Mouse (Mus musculus) MEL (cell line): ENCODE data around the gene Man2a1.

Source experiments
- CHD2 ChIP-seq: IDR thresholded peaks from 2 replicates; pipeline ENCODE4 v1.6.1; 2011; ENCODE audit warnings: low read length, improper control_type of control experiment
- CTCF ChIP-seq, 3 experiments: IDR thresholded peaks in 2 of 3; conservative IDR thresholded peaks in 1 of 3; 2 replicates each; pipeline ENCODE4 v1.5.1; 2011 to 2012; ENCODE audit warnings: low read length in 3 of 3, low read depth in 2 of 3, mild to moderate bottlenecking in 2 of 3, improper control_type of control experiment in 1 of 3, inconsistent platforms in 1 of 3, mixed read lengths in 1 of 3, moderate library complexity in 1 of 3; ENCODE audit not compliant: control insufficient read depth in 1 of 3, insufficient read depth in 1 of 3, poor library complexity in 1 of 3, severe bottlenecking in 1 of 3
- EP300 ChIP-seq, 2 experiments: IDR thresholded peaks; 2 replicates each; pipeline ENCODE4 v1.6.1; 2011; ENCODE audit warnings: improper control_type of control experiment in 2 of 2, low read length in 2 of 2, low read depth in 1 of 2, mild to moderate bottlenecking in 1 of 2
- MAFK ChIP-seq: IDR thresholded peaks from 2 replicates; pipeline ENCODE4 v1.6.1; 2011; ENCODE audit warnings: low read depth, mild to moderate bottlenecking, low read length, improper control_type of control experiment, borderline replicate concordance
- MEF2A ChIP-seq: IDR thresholded peaks from 2 replicates; pipeline ENCODE4 v1.6.1; 2014; ENCODE audit warnings: low read depth, mild to moderate bottlenecking, inconsistent platforms, low read length, improper control_type of control experiment; ENCODE audit not compliant: poor library complexity, insufficient replicate concordance, severe bottlenecking; ENCODE audit errors: extremely low read depth
- POLR2A ChIP-seq, 2 experiments: IDR thresholded peaks; 2 replicates each; pipeline ENCODE4 v1.6.1; 2011 to 2012; ENCODE audit warnings: low read length in 2 of 2, mild to moderate bottlenecking in 2 of 2, control low read depth in 1 of 2, improper control_type of control experiment in 1 of 2, low read depth in 1 of 2, moderate library complexity in 1 of 2; ENCODE audit not compliant: control insufficient read depth in 1 of 2, insufficient read depth in 1 of 2, poor library complexity in 1 of 2
- POLR2AphosphoS2 ChIP-seq: IDR thresholded peaks from 2 replicates; pipeline ENCODE4 v1.6.1; 2011; ENCODE audit warnings: low read length, improper control_type of control experiment
- TBP ChIP-seq: IDR thresholded peaks from 2 replicates; pipeline ENCODE4 v1.8.0; 2011; ENCODE audit warnings: low read depth, low read length, improper control_type of control experiment

- no peak for TF ChIP-seq CTCF (IDR thresholded peaks at IDR 0.05 in 2 of 3, conservative IDR thresholded peaks at IDR 0.05 in 1 of 3; ENCODE audit: control insufficient read depth in 1 of 3, insufficient read depth in 1 of 3, low read depth in 2 of 3, low read length in 3 of 3, poor library complexity in 1 of 3, severe bottlenecking in 1 of 3)
- TF ChIP-seq CHD2: no peak
- TF ChIP-seq EP300 (IDR thresholded peaks at IDR 0.05; ENCODE audit: low read depth in 1 of 2, low read length in 2 of 2): no peak
- TF ChIP-seq MAFK: no peak
- no peak for TF ChIP-seq POLR2A (IDR thresholded peaks at IDR 0.05; ENCODE audit: control insufficient read depth in 1 of 2, insufficient read depth in 1 of 2, low read depth in 1 of 2, low read length in 2 of 2, poor library complexity in 1 of 2)
- TF ChIP-seq POLR2AphosphoS2: no peak
- no peak for TF ChIP-seq MEF2A
- TF ChIP-seq TBP: no peak
Observed at GRCm38 (mm10) chr17:64624439-64624838, 23.9 kb downstream of the Man2a1 start.
